Mouse (Mus musculus) heart, adult 2 months (tissue): ENCODE measurements around the gene Coq2.

ENCODE experiments used
- CTCF ChIP-seq: fragments of 200-600 bp; IDR thresholded peaks from 2 replicates; pipeline ENCODE4 v1.8.1; 2022; ENCODE audit warnings: antibody characterized with exemption, mild to moderate bottlenecking, moderate library complexity
- POLR2A ChIP-seq: fragments of 200-500 bp; IDR thresholded peaks from 2 replicates; pipeline ENCODE4 v1.6.1; 2011; ENCODE audit warnings: mild to moderate bottlenecking, low read depth, low read length, control low read depth; ENCODE audit not compliant: insufficient read depth

DNA sequence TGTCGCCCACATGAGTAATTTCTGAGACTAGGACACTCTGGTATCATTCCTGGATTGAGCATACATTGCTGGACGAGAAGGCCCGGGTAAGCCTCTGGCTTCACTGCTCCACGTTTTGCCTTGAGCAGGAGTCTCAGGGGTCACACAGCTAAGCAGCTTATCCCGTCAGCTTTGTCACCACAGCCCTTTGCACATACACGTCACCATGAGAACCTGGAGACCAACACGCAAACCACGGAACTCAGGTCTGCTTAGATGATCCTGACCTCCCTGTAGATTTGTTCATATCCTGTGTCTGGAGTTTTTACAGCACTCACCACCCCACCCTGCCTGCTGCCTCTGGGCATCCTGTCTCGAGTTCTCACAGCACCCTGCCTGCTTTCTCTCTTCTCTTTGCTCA, 54.0 kb downstream of the Coq2 start:
- TF ChIP-seq POLR2A (no peak), CTCF (no peak)
